9 mouse cellular contexts compared by ENCODE assay signal in the genomic region with DNA sequence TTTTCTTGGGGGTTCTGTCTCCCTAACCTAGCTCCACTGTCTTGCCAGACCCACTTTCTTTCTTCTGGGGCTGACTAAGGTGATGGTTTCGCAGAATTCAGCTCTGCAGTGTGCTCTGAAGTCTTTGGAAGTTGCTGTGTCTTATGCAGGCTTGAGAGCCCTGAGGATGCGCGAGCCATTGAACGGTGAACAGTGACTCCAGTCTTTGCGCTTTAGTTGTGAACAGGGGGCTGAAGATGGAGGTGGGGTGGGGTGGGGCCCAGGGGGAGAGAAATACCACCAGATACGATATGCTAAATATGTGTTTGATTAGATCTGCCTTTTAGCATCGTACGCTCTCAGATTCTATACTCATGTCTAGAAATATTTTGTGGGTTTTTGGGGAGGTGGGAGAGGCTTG. TPM values are rescaled to one million over a fixed set of nuclear protein-coding genes. Genes with fewer than 3 reads are reported as not detected.
DNase-seq lines count a peak whose midpoint lies in the region; ATAC-seq and TF ChIP-seq lines count a peak whose summit lies in the region.
"Had no signal": no experiment of that assay in that cellular context is flagged by ENCODE, and none has a peak within 500 bp of the region (broad histone marks: within the 10 kb centered on the region; RNA-seq: fewer than 3 reads in every experiment).

No protein-coding gene starts in this region.

- no peak for TF ChIP-seq CTCF in cortical plate, adult 2 months (IDR thresholded peaks at IDR 0.05; ENCODE audit: extremely low read depth, insufficient read depth, low read length)

- H3K36me3 ChIP-seq in heart, embryonic 14.5 days (ENCODE audit: control insufficient read depth, insufficient read depth, low read length): peaks cover 25% of the 10 kb centered on the region
- H3K36me3 ChIP-seq in hindbrain, embryonic 13.5 days: peaks cover 5% of the 10 kb centered on the region; the same call in 1 of the 2 replicates
- peaks cover 5% of the 10 kb centered on the region; the same call in 1 of the 2 replicates for H3K36me3 ChIP-seq in midbrain, embryonic 13.5 days

- ATAC-seq in heart, embryonic 14.5 days (ENCODE audit: insufficient number of reproducible peaks, insufficient read depth, low FRiP score, low read depth): no peak
- no peak for ATAC-seq in hindbrain, embryonic 13.5 days (ENCODE audit: low FRiP score)
- no peak for ATAC-seq in midbrain, embryonic 13.5 days
- ATAC-seq in erythroblast, adult 5-6 weeks (replicated peaks; ENCODE audit: low FRiP score, poor library complexity, severe bottlenecking): no peak

- DNase-seq in heart, adult 9 months (ENCODE audit: low spot score in 2 of 2): no peak
- DNase-seq in spleen, postnatal 14 days (ENCODE audit: low spot score in 2 of 2): no peak
- no peak for DNase-seq in B cell, adult 2 months

- no peaks in the 10 kb centered on the region for H3K9me3 ChIP-seq in heart, embryonic 14.5 days (ENCODE audit: control insufficient read depth, low read length)
- no peaks in the 10 kb centered on the region for H3K9me3 ChIP-seq in hindbrain, embryonic 13.5 days
- no peaks in the 10 kb centered on the region for H3K9me3 ChIP-seq in midbrain, embryonic 13.5 days

- H3K9ac ChIP-seq in heart, embryonic 14.5 days (ENCODE audit: low read length): peak overlapping the region; percentile 74
- H3K9ac ChIP-seq in hindbrain, embryonic 13.5 days: peak overlapping the region; percentile 59; the same call in 1 of the 2 replicates
- H3K9ac ChIP-seq in midbrain, embryonic 13.5 days (replicated peaks): peak overlapping the region; percentile 55

- no peak for TF ChIP-seq POLR2A in cortical plate, adult 2 months (IDR thresholded peaks at IDR 0.05; ENCODE audit: extremely low read depth, insufficient read depth, low read length)

- no peaks in the 10 kb centered on the region for H3K27me3 ChIP-seq in heart, embryonic 14.5 days (ENCODE audit: control insufficient read depth, insufficient read depth, low read length)
- no peaks in the 10 kb centered on the region for H3K27me3 ChIP-seq in hindbrain, embryonic 13.5 days
- 0 out of 2 replicates have a peak, but pooled peaks cover 5% of the 10 kb centered on the region for H3K27me3 ChIP-seq in midbrain, embryonic 13.5 days

- WGBS in heart, embryonic 14.5 days: 79% methylated on average over 8 of the region's 8 CpGs
- 84% methylated on average over 8 of the region's 8 CpGs for WGBS in hindbrain, embryonic 13.5 days
- WGBS in midbrain, embryonic 13.5 days: 87% methylated on average over 8 of the region's 8 CpGs

- H3K4me3 ChIP-seq in heart, embryonic 14.5 days (ENCODE audit: control insufficient read depth in 1 of 2, insufficient read depth in 1 of 2, low read depth in 1 of 2, low read length in 2 of 2): peak overlapping the region; percentile 37 to 78
- peak overlapping the region; percentile 62 for H3K4me3 ChIP-seq in cortical plate, adult 2 months (ENCODE audit: insufficient read depth, low read length)
- H3K4me3 ChIP-seq in hindbrain, embryonic 13.5 days: peak overlapping the region; percentile 84
- H3K4me3 ChIP-seq in midbrain, embryonic 13.5 days (replicated peaks): peak overlapping the region; percentile 79

- H3K4me1 ChIP-seq in heart, embryonic 14.5 days (ENCODE audit: control insufficient read depth in 2 of 2, insufficient read depth in 2 of 2, low read length in 2 of 2): peaks cover 50 to 68% of the 10 kb centered on the region in 2 experiments
- H3K4me1 ChIP-seq in cortical plate, adult 2 months (ENCODE audit: control insufficient read depth, insufficient read depth, low read length): peaks cover 7% of the 10 kb centered on the region
- H3K4me1 ChIP-seq in hindbrain, embryonic 13.5 days (replicated peaks): peaks cover 67% of the 10 kb centered on the region
- peaks cover 46% of the 10 kb centered on the region for H3K4me1 ChIP-seq in midbrain, embryonic 13.5 days (replicated peaks)

- peak overlapping the region; percentile 91 for H3K4me2 ChIP-seq in heart, embryonic 14.5 days (ENCODE audit: low read length)
- peak overlapping the region; percentile 81 for H3K4me2 ChIP-seq in hindbrain, embryonic 13.5 days
- H3K4me2 ChIP-seq in midbrain, embryonic 13.5 days (replicated peaks): peak overlapping the region; percentile 85

- peak overlapping the region; percentile 87 to 97 for H3K27ac ChIP-seq in heart, embryonic 14.5 days (replicated peaks in 1 of 2; ENCODE audit: control insufficient read depth in 1 of 2, insufficient read depth in 1 of 2, low read depth in 2 of 2, low read length in 2 of 2)
- H3K27ac ChIP-seq in cortical plate, adult 2 months (ENCODE audit: insufficient read depth, low read length): peak overlapping the region; percentile 6; the same call in 1 of the 2 replicates
- H3K27ac ChIP-seq in hindbrain, embryonic 13.5 days: peak overlapping the region; percentile 73
- peak overlapping the region; percentile 53; the same call in 1 of the 2 replicates for H3K27ac ChIP-seq in midbrain, embryonic 13.5 days

RNA-seq across cellular contexts. Expression of gene Rhoq, which starts 2.2 kb away (rescaled TPM):
- 28.0 and 33.5 TPM in 2 replicates for polyA plus RNA-seq in heart, embryonic 14.5 days (2014; fragmentation: Nextera tagmentation; extraction: Ambion mirVana)
- polyA plus RNA-seq in cortical plate, adult 2 months (2012; rRNA removed): 26.5 and 26.8 TPM in 2 replicates
- 6.2 and 6.9 TPM in 2 replicates for polyA plus RNA-seq in hindbrain, embryonic 13.5 days (2015; fragmentation: Nextera tagmentation; extraction: Ambion mirVana)
- 6.5 and 7.0 TPM in 2 replicates for polyA plus RNA-seq in midbrain, embryonic 13.5 days (2015; fragmentation: Nextera tagmentation; extraction: Ambion mirVana)
- total RNA-seq in erythroblast, adult 5-6 weeks (2015; ENCODE audit: low replicate concordance): 1.7 and 2.5 TPM in 2 replicates
- total RNA-seq in erythroblast, adult 5-6 weeks (2017; ENCODE audit: low replicate concordance): 2.5 and 7.2 TPM in 2 replicates

RNA-seq across cellular contexts. Expression of gene Atp6v1e2, which starts 17.4 kb away (rescaled TPM):
- not detected in 2 replicates for polyA plus RNA-seq in heart, embryonic 14.5 days (2014; fragmentation: Nextera tagmentation; extraction: Ambion mirVana)
- not detected in 2 replicates for polyA plus RNA-seq in cortical plate, adult 2 months (2012; rRNA removed)
- polyA plus RNA-seq in hindbrain, embryonic 13.5 days (2015; fragmentation: Nextera tagmentation; extraction: Ambion mirVana): not detected in 2 replicates
- polyA plus RNA-seq in midbrain, embryonic 13.5 days (2015; fragmentation: Nextera tagmentation; extraction: Ambion mirVana): not detected in 2 replicates
- total RNA-seq in erythroblast, adult 5-6 weeks (2015; ENCODE audit: low replicate concordance): not detected in 2 replicates
- not detected in 2 replicates for total RNA-seq in erythroblast, adult 5-6 weeks (2017; ENCODE audit: low replicate concordance)
- total RNA-seq: hematopoietic stem cell, adult 5-6 weeks had no signal

RNA-seq across cellular contexts. Expression of gene Tmem247, which starts 48.0 kb away (rescaled TPM):
- polyA plus RNA-seq in heart, embryonic 14.5 days (2014; fragmentation: Nextera tagmentation; extraction: Ambion mirVana): not detected in 2 replicates
- polyA plus RNA-seq in cortical plate, adult 2 months (2012; rRNA removed): not detected in 2 replicates
- not detected in 2 replicates for polyA plus RNA-seq in hindbrain, embryonic 13.5 days (2015; fragmentation: Nextera tagmentation; extraction: Ambion mirVana)
- polyA plus RNA-seq in midbrain, embryonic 13.5 days (2015; fragmentation: Nextera tagmentation; extraction: Ambion mirVana): not detected in 2 replicates
- not detected in 2 replicates for total RNA-seq in erythroblast, adult 5-6 weeks (2015; ENCODE audit: low replicate concordance)
- not detected in 2 replicates for total RNA-seq in erythroblast, adult 5-6 weeks (2017; ENCODE audit: low replicate concordance)
- total RNA-seq: hematopoietic stem cell, adult 5-6 weeks had no signal

Comparison
In these comparisons a context has a peak if more than half of its experiments do, and no peak if none do; other contexts are left out.
1. H3K27ac ChIP-seq: peak in every context shown above with its lines; median percentile 92 in heart, embryonic 14.5 days; 73 in hindbrain, embryonic 13.5 days; 53 in midbrain, embryonic 13.5 days; 6 in cortical plate, adult 2 months.